Mouse (Mus musculus): ENCODE measurements around the gene Mipep. TPM values are rescaled to one million over a fixed set of nuclear protein-coding genes. Genes with fewer than 3 reads are reported as not detected.
A peak's percentile ranks its signal among the peaks of the same experiment; 100 is the strongest.

Mipep gene
- total RNA-seq, 2 experiments from 2014 or later = 22.2 to 22.7 TPM

- DNase-seq (ENCODE audit: low spot score in 2 of 2) = no peak
These were observed 28.1 kb upstream of the Mipep start for GRCm38 (mm10) chr14:60756271-60756670.

GRCm38 (mm10) chr14:60757265-60757664 lies 27.1 kb upstream of the Mipep start:
- no peak for DNase-seq (ENCODE audit: low spot score in 2 of 2)

GRCm38 (mm10) chr14:60757722-60758121 lies 26.7 kb upstream of the Mipep start:
- no peak for DNase-seq (ENCODE audit: low spot score in 2 of 2)

GRCm38 (mm10) chr14:60759097-60759496 lies 25.3 kb upstream of the Mipep start:
- DNase-seq (ENCODE audit: low spot score in 2 of 2) = no peak

- DNase-seq (ENCODE audit: low spot score in 2 of 2) = no peak
These were observed 22.6 kb upstream of the Mipep start for GRCm38 (mm10) chr14:60761801-60762200.

- no peak for DNase-seq (ENCODE audit: low spot score in 2 of 2)
These were observed 21.6 kb upstream of the Mipep start for GRCm38 (mm10) chr14:60762754-60763153.

- DNase-seq (ENCODE audit: low spot score in 2 of 2) = no peak
These were observed 20.6 kb upstream of the Mipep start for GRCm38 (mm10) chr14:60763746-60764145.

GRCm38 (mm10) chr14:60764526-60764925 lies 19.8 kb upstream of the Mipep start:
- no peak for DNase-seq (ENCODE audit: low spot score in 2 of 2)

GRCm38 (mm10) chr14:60765025-60765424 lies 19.3 kb upstream of the Mipep start:
- no peak for DNase-seq (ENCODE audit: low spot score in 2 of 2)

GRCm38 (mm10) chr14:60767884-60768283 lies 16.5 kb upstream of the Mipep start, which contains the start of gene C1qtnf9:
C1qtnf9 (plus strand) TSS chr14:60768134.
- DNase-seq (ENCODE audit: low spot score in 2 of 2) = no peak

GRCm38 (mm10) chr14:60769340-60769739 lies 15.0 kb upstream of the Mipep start:
- DNase-seq (ENCODE audit: low spot score in 2 of 2) = no peak

GRCm38 (mm10) chr14:60770594-60770993 lies 13.8 kb upstream of the Mipep start:
- DNase-seq (ENCODE audit: low spot score in 2 of 2) = no peak

- DNase-seq (ENCODE audit: low spot score in 2 of 2) = peak in 1 of 2 experiments; percentile 70
These were observed 13.3 kb upstream of the Mipep start for GRCm38 (mm10) chr14:60771057-60771456.

GRCm38 (mm10) chr14:60773476-60773875 lies 10.9 kb upstream of the Mipep start:
- DNase-seq (ENCODE audit: low spot score in 2 of 2) = no peak

GRCm38 (mm10) chr14:60776521-60776920 lies 7.9 kb upstream of the Mipep start:
- no peak for DNase-seq (ENCODE audit: low spot score in 2 of 2)

- DNase-seq (ENCODE audit: low spot score in 2 of 2) = no peak
These were observed 6.9 kb upstream of the Mipep start for GRCm38 (mm10) chr14:60777485-60777919.

- DNase-seq (ENCODE audit: low spot score in 2 of 2) = no peak
These were observed 5.2 kb upstream of the Mipep start for GRCm38 (mm10) chr14:60779198-60779597.

GRCm38 (mm10) chr14:60782121-60782656 lies 2.2 kb upstream of the Mipep start:
- no peak for DNase-seq (ENCODE audit: low spot score in 2 of 2)

GRCm38 (mm10) chr14:60783196-60783595 lies 1.2 kb upstream of the Mipep start:
- DNase-seq (ENCODE audit: low spot score in 2 of 2) = no peak

- peak in 1 of 2 experiments; percentile 26 for DNase-seq (ENCODE audit: low spot score in 2 of 2)
These were observed 5.7 kb downstream of the Mipep start for GRCm38 (mm10) chr14:60790103-60790502.

GRCm38 (mm10) chr14:60796600-60797322 lies 12.4 kb downstream of the Mipep start:
- DNase-seq (ENCODE audit: low spot score in 2 of 2) = no peak

GRCm38 (mm10) chr14:60797596-60797995 lies 13.2 kb downstream of the Mipep start:
- DNase-seq (ENCODE audit: low spot score in 2 of 2) = no peak

GRCm38 (mm10) chr14:60798721-60799120 lies 14.3 kb downstream of the Mipep start:
- DNase-seq (ENCODE audit: low spot score in 2 of 2) = no peak
